Mouse (Mus musculus) thymus, adult 2 months (tissue): ENCODE measurements around the gene Nhsl1. TPM values are rescaled to one million over a fixed set of nuclear protein-coding genes. Genes with fewer than 3 reads are reported as not detected.
A peak's percentile ranks its signal among the peaks of the same experiment; 100 is the strongest.

ENCODE experiments used
- DNase-seq: peaks from one replicate; pipeline ENCODE4 v3.0.0; 2021
- H3K27ac ChIP-seq: fragments of 200-500 bp; 2 replicates; pipeline ENCODE4 v1.5.1; 2012; ENCODE audit warnings: low read length, control low read depth; ENCODE audit not compliant: control insufficient read depth, insufficient read depth
- H3K27me3 ChIP-seq: fragments of 200-500 bp; 2 replicates; pipeline ENCODE4 v1.6.1; 2012; ENCODE audit warnings: mild to moderate bottlenecking, low read length, moderate library complexity, mixed read lengths; ENCODE audit not compliant: control insufficient read depth, insufficient read depth
- H3K36me3 ChIP-seq: fragments of 200-500 bp; 2 replicates; pipeline ENCODE4 v1.6.1; 2012; ENCODE audit warnings: mild to moderate bottlenecking, low read length, moderate library complexity; ENCODE audit not compliant: control insufficient read depth, insufficient read depth
- H3K4me1 ChIP-seq: fragments of 200-500 bp; replicated peaks from 2 replicates; pipeline ENCODE4 v1.6.1; 2012; ENCODE audit warnings: low read length; ENCODE audit not compliant: control insufficient read depth, insufficient read depth
- H3K4me3 ChIP-seq: fragments of 200-500 bp; 2 replicates; pipeline ENCODE4 v1.5.1; 2012; ENCODE audit warnings: mild to moderate bottlenecking, low read length, control low read depth, moderate library complexity; ENCODE audit not compliant: control insufficient read depth, insufficient read depth
- CTCF ChIP-seq: fragments of 200-500 bp; IDR thresholded peaks from 2 replicates; pipeline ENCODE4 v1.5.1; 2012; ENCODE audit warnings: mild to moderate bottlenecking, control low read depth, low read length, moderate library complexity, borderline replicate concordance; ENCODE audit not compliant: control insufficient read depth, poor library complexity, insufficient read depth; ENCODE audit errors: extremely low read depth
- POLR2A ChIP-seq: fragments of 200-500 bp; IDR thresholded peaks from 2 replicates; pipeline ENCODE4 v1.6.1; 2012; ENCODE audit warnings: mild to moderate bottlenecking, low read length, control low read depth, moderate library complexity; ENCODE audit not compliant: control insufficient read depth, poor library complexity, insufficient read depth; ENCODE audit errors: extremely low read depth
- WGBS: fragments of 180-500 bp; shearing (Covaris S2); methylation state at CpG from one replicate; pipeline ENCODE4 v1.1.7; 2018; 5-methylcytosine and 5-hydroxymethylcytosine counted together
- polyA plus RNA-seq: library from polyadenylated mRNA; depleted of rRNA; stranded (reverse); fragments of >200 nt; gene quantifications from 2 replicates; pipeline ENCODE4 v1.2.3, GENCODE M21; 2012

Gene Nhsl1
- polyA plus RNA-seq, 1 experiment = 18.1 TPM

- TF ChIP-seq POLR2A = no peak
- TF ChIP-seq CTCF = no peak
- Histone ChIP-seq H3K36me3 (no peaks in the 10 kb centered on the region), H3K27ac (no peak overlapping the region), H3K4me3 (no peak overlapping the region), H3K27me3 (no peaks in the 10 kb centered on the region), H3K4me1 (no peaks in the 10 kb centered on the region)
- WGBS = 87% methylated on average over 13 of the region's 13 CpGs
- DNase-seq = no peak
Measured at GRCm38 (mm10) chr10:18371866-18372265, 53.1 kb downstream of the Nhsl1 start.

- Histone ChIP-seq H3K27ac (no peak overlapping the region), H3K27me3 (no peaks in the 10 kb centered on the region), H3K36me3 (no peaks in the 10 kb centered on the region), H3K4me1 (no peaks in the 10 kb centered on the region), H3K4me3 (no peak overlapping the region)
- TF ChIP-seq POLR2A (no peak), CTCF (no peak)
- WGBS = 98% methylated on average over 3 of the region's 3 CpGs
- DNase-seq = no peak
Measured at GRCm38 (mm10) chr10:18375301-18375700, 56.5 kb downstream of the Nhsl1 start.

GRCm38 (mm10) chr10:18384766-18385165 lies 66.0 kb downstream of the Nhsl1 start:
- TF ChIP-seq CTCF (no peak), POLR2A (no peak)
- Histone ChIP-seq H3K36me3 (no peaks in the 10 kb centered on the region), H3K4me3 (no peak overlapping the region), H3K27me3 (no peaks in the 10 kb centered on the region), H3K4me1 (no peaks in the 10 kb centered on the region), H3K27ac (no peak overlapping the region)
- WGBS = 75% methylated on average over 2 of the region's 2 CpGs
- DNase-seq = no peak

- WGBS = 80% methylated on average over 7 of the region's 7 CpGs
- Histone ChIP-seq H3K27ac (no peak overlapping the region), H3K27me3 (no peaks in the 10 kb centered on the region), H3K36me3 (no peaks in the 10 kb centered on the region), H3K4me3 (no peak overlapping the region), H3K4me1 (no peaks in the 10 kb centered on the region)
- TF ChIP-seq CTCF = no peak
- no peak for TF ChIP-seq POLR2A
- no peak for DNase-seq
Measured at GRCm38 (mm10) chr10:18386224-18386623, 67.4 kb downstream of the Nhsl1 start.

GRCm38 (mm10) chr10:18388784-18389575 lies 70.2 kb downstream of the Nhsl1 start:
- WGBS = 62% methylated on average over 10 of the region's 10 CpGs
- peak; percentile 43 for DNase-seq
- Histone ChIP-seq H3K36me3 (no peaks in the 10 kb centered on the region), H3K27ac (no peak overlapping the region), H3K4me3 (no peak overlapping the region), H3K4me1 (no peaks in the 10 kb centered on the region), H3K27me3 (no peaks in the 10 kb centered on the region)
- no peak for TF ChIP-seq POLR2A
- TF ChIP-seq CTCF = no peak

GRCm38 (mm10) chr10:18390004-18390403 lies 71.2 kb downstream of the Nhsl1 start:
- TF ChIP-seq POLR2A (no peak), CTCF (no peak)
- Histone ChIP-seq H3K36me3 (no peaks in the 10 kb centered on the region), H3K4me3 (no peak overlapping the region), H3K27ac (no peak overlapping the region), H3K27me3 (no peaks in the 10 kb centered on the region), H3K4me1 (no peaks in the 10 kb centered on the region)
- DNase-seq = no peak
- WGBS = 74% methylated on average over 15 of the region's 15 CpGs
